Mouse (Mus musculus) macrophage (primary cell): ENCODE data around the gene Adgrl3. TPM values are rescaled to one million over a fixed set of nuclear protein-coding genes. Genes with fewer than 3 reads are reported as not detected.

ENCODE experiments used
- H3K27ac ChIP-seq: fragments of 350-480 bp; formaldehyde crosslinking; 2 replicates; pipeline ENCODE4 v1.9.0; 2021
- H3K36me3 ChIP-seq: fragments of 350-480 bp; formaldehyde crosslinking; 2 replicates; pipeline ENCODE4 v1.9.0; 2021; ENCODE audit errors: inconsistent target
- H3K4me3 ChIP-seq: fragments of 350-480 bp; formaldehyde crosslinking; 2 replicates; pipeline ENCODE4 v1.9.0; 2021; ENCODE audit errors: inconsistent target
- H3K79me2 ChIP-seq: fragments of 350-480 bp; formaldehyde crosslinking; 2 replicates; pipeline ENCODE4 v1.9.0; 2021; ENCODE audit errors: inconsistent target
- WGBS: methylation state at CpG from one replicate; pipeline ENCODE4 v1.1.7; 2026; ENCODE audit warnings: inconsistent platforms; ENCODE audit not compliant: missing documents; 5-methylcytosine and 5-hydroxymethylcytosine counted together
- polyA plus RNA-seq: library from polyadenylated mRNA; stranded (reverse); fragments of 250-400 nt; gene quantifications from 3 replicates; pipeline ENCODE4 v1.2.4, GENCODE M21; 2018; ENCODE audit warnings: inconsistent platforms

The Adgrl3 gene
- polyA plus RNA-seq, 1 experiment from 2014 or later, result not detected

- 85% methylated on average over 5 of the region's 5 CpGs for WGBS
- Histone ChIP-seq H3K36me3 (no peaks in the 10 kb centered on the region), H3K79me2 (no peaks in the 10 kb centered on the region), H3K4me3 (no peak overlapping the region), H3K27ac (no peak overlapping the region)
Measured at GRCm38 (mm10) chr5:81248724-81249123, 228.8 kb downstream of the Adgrl3 start.

GRCm38 (mm10) chr5:81256091-81256490, 236.2 kb downstream of the Adgrl3 start:
- Histone ChIP-seq H3K79me2 (no peaks in the 10 kb centered on the region), H3K36me3 (no peaks in the 10 kb centered on the region), H3K27ac (no peak overlapping the region), H3K4me3 (no peak overlapping the region)
- 93% methylated on average over 3 of the region's 3 CpGs for WGBS

- Histone ChIP-seq H3K27ac (no peak overlapping the region), H3K36me3 (no peaks in the 10 kb centered on the region), H3K79me2 (no peaks in the 10 kb centered on the region), H3K4me3 (no peak overlapping the region)
- WGBS, result 95% methylated on average over 3 of the region's 3 CpGs
Measured at GRCm38 (mm10) chr5:81269689-81270088, 249.8 kb downstream of the Adgrl3 start.

GRCm38 (mm10) chr5:81275346-81276047, 255.6 kb downstream of the Adgrl3 start:
- H3K79me2 ChIP-seq, result no peaks in the 10 kb centered on the region
- WGBS, result 78% methylated on average over 6 of the region's 6 CpGs
- no peaks in the 10 kb centered on the region for H3K36me3 ChIP-seq

GRCm38 (mm10) chr5:81279246-81279645, 259.3 kb downstream of the Adgrl3 start:
- H3K27ac ChIP-seq, result no peak overlapping the region
- no peaks in the 10 kb centered on the region for H3K79me2 ChIP-seq
- no peak overlapping the region for H3K4me3 ChIP-seq
- 58% methylated on average over 2 of the region's 2 CpGs for WGBS
- no peaks in the 10 kb centered on the region for H3K36me3 ChIP-seq

More at GRCm38 (mm10) chr5:81275346-81276047, 255.6 kb downstream of the Adgrl3 start:
- Histone ChIP-seq H3K4me3 (no peak overlapping the region), H3K27ac (no peak overlapping the region)

- no peak overlapping the region for H3K27ac ChIP-seq
- no peak overlapping the region for H3K4me3 ChIP-seq
- 29% methylated on average over 1 of the region's 1 CpGs for WGBS
- H3K36me3 ChIP-seq, result no peaks in the 10 kb centered on the region
- no peaks in the 10 kb centered on the region for H3K79me2 ChIP-seq
Measured at GRCm38 (mm10) chr5:81285643-81286042, 265.7 kb downstream of the Adgrl3 start.

- Histone ChIP-seq H3K4me3 (no peak overlapping the region), H3K79me2 (no peaks in the 10 kb centered on the region), H3K36me3 (no peaks in the 10 kb centered on the region), H3K27ac (no peak overlapping the region)
Measured at GRCm38 (mm10) chr5:81301874-81302273, 281.9 kb downstream of the Adgrl3 start.

GRCm38 (mm10) chr5:81317406-81318112, 297.6 kb downstream of the Adgrl3 start:
- H3K36me3 ChIP-seq, result no peaks in the 10 kb centered on the region
- no peaks in the 10 kb centered on the region for H3K79me2 ChIP-seq
- H3K4me3 ChIP-seq, result no peak overlapping the region
- WGBS, result 100% methylated on average over 3 of the region's 3 CpGs
- no peak overlapping the region for H3K27ac ChIP-seq

- 91% methylated on average over 2 of the region's 2 CpGs for WGBS
- Histone ChIP-seq H3K36me3 (no peaks in the 10 kb centered on the region), H3K79me2 (no peaks in the 10 kb centered on the region), H3K4me3 (no peak overlapping the region), H3K27ac (no peak overlapping the region)
Measured at GRCm38 (mm10) chr5:81321276-81321934, 301.5 kb downstream of the Adgrl3 start.

- Histone ChIP-seq H3K27ac (no peak overlapping the region), H3K4me3 (no peak overlapping the region), H3K79me2 (no peaks in the 10 kb centered on the region), H3K36me3 (no peaks in the 10 kb centered on the region)
- WGBS, result 78% methylated on average over 4 of the region's 4 CpGs
Measured at GRCm38 (mm10) chr5:81322064-81322463, 302.1 kb downstream of the Adgrl3 start.

- Histone ChIP-seq H3K36me3 (no peaks in the 10 kb centered on the region), H3K27ac (no peak overlapping the region), H3K4me3 (no peak overlapping the region), H3K79me2 (no peaks in the 10 kb centered on the region)
- WGBS, result 60% methylated on average over 4 of the region's 4 CpGs
Measured at GRCm38 (mm10) chr5:81326916-81327315, 307.0 kb downstream of the Adgrl3 start.

- Histone ChIP-seq H3K27ac (no peak overlapping the region), H3K4me3 (no peak overlapping the region), H3K36me3 (no peaks in the 10 kb centered on the region), H3K79me2 (no peaks in the 10 kb centered on the region)
- 79% methylated on average over 1 of the region's 1 CpGs for WGBS
Measured at GRCm38 (mm10) chr5:81327392-81327791, 307.5 kb downstream of the Adgrl3 start.

GRCm38 (mm10) chr5:81329571-81329971, 309.6 kb downstream of the Adgrl3 start:
- no peaks in the 10 kb centered on the region for H3K36me3 ChIP-seq
- H3K4me3 ChIP-seq, result no peak overlapping the region
- 37% methylated on average over 18 of the region's 18 CpGs for WGBS
- H3K79me2 ChIP-seq, result no peaks in the 10 kb centered on the region
- H3K27ac ChIP-seq, result no peak overlapping the region

- Histone ChIP-seq H3K36me3 (no peaks in the 10 kb centered on the region), H3K4me3 (no peak overlapping the region), H3K27ac (no peak overlapping the region), H3K79me2 (no peaks in the 10 kb centered on the region)
- WGBS, result 71% methylated on average over 1 of the region's 1 CpGs
Measured at GRCm38 (mm10) chr5:81344330-81344729, 324.4 kb downstream of the Adgrl3 start.

GRCm38 (mm10) chr5:81345096-81345435, 325.1 kb downstream of the Adgrl3 start:
- no peaks in the 10 kb centered on the region for H3K36me3 ChIP-seq
- 86% methylated on average over 3 of the region's 3 CpGs for WGBS
- no peak overlapping the region for H3K4me3 ChIP-seq
- no peak overlapping the region for H3K27ac ChIP-seq
- no peaks in the 10 kb centered on the region for H3K79me2 ChIP-seq
